8 mouse cellular contexts compared by ENCODE assay signal in genomic region chr15:91969378-91969777, GRCm38 (mm10).
A peak's percentile ranks its signal among the peaks of the same experiment; 100 is the strongest.
DNase-seq lines count a peak whose midpoint lies in the region; ATAC-seq lines count a peak whose summit lies in the region.

No protein-coding gene starts in this region.

- H3K4me2 ChIP-seq in forebrain, embryonic 14.5 days (ENCODE audit: low read length) = no peak overlapping the region
- no peak overlapping the region for H3K4me2 ChIP-seq in liver, embryonic 11.5 days

- 24% methylated on average over 10 of the region's 10 CpGs for WGBS in forebrain, embryonic 14.5 days
- WGBS in liver, embryonic 11.5 days = 26% methylated on average over 10 of the region's 10 CpGs

- no peak overlapping the region for H3K4me3 ChIP-seq in forebrain, embryonic 14.5 days (ENCODE audit: low read depth, low read length)
- H3K4me3 ChIP-seq in liver, embryonic 11.5 days (ENCODE audit: low read depth, low read length) = no peak overlapping the region

- H3K27ac ChIP-seq in forebrain, embryonic 14.5 days (ENCODE audit: low read depth, low read length) = no peak overlapping the region
- H3K27ac ChIP-seq in liver, embryonic 11.5 days (ENCODE audit: low read depth, low read length) = no peak overlapping the region

- peak; percentile 65 for ATAC-seq in cerebellum, adult (ENCODE audit: insufficient number of reproducible peaks, low FRiP score, low TSS enrichment)
- ATAC-seq in forebrain, embryonic 14.5 days = peak; percentile 69; the same call in 1 of the 2 replicates
- ATAC-seq in liver, embryonic 11.5 days (replicated peaks; ENCODE audit: low FRiP score) = 0 out of 2 replicates have a peak, but pooled peaks have one; percentile 20

- H3K4me1 ChIP-seq in forebrain, embryonic 14.5 days (ENCODE audit: control insufficient read depth, insufficient read depth, low read length) = no peaks in the 10 kb centered on the region; the same call in 1 of the 2 replicates
- H3K4me1 ChIP-seq in liver, embryonic 11.5 days (replicated peaks; ENCODE audit: control insufficient read depth, insufficient read depth, low read length) = no peaks in the 10 kb centered on the region

- H3K9ac ChIP-seq in forebrain, embryonic 14.5 days (ENCODE audit: low read length) = no peak overlapping the region
- H3K9ac ChIP-seq in liver, embryonic 11.5 days (ENCODE audit: low read depth, low read length) = no peak overlapping the region

- no peaks in the 10 kb centered on the region for H3K27me3 ChIP-seq in forebrain, embryonic 14.5 days (replicated peaks; ENCODE audit: control insufficient read depth, insufficient read depth, low read length)
- H3K27me3 ChIP-seq in liver, embryonic 11.5 days (replicated peaks; ENCODE audit: control insufficient read depth, insufficient read depth, low read length) = no peaks in the 10 kb centered on the region

- peak; percentile 34 for DNase-seq in urinary bladder, adult 2 months (ENCODE audit: low spot score)
- DNase-seq in urinary bladder, postnatal 10 days (ENCODE audit: low spot score) = no peak
- peak; percentile 79 for DNase-seq in forebrain, embryonic 14.5 days (ENCODE audit: low spot score)
- DNase-seq in kidney, postnatal 10 days = peak; percentile 83
- DNase-seq in liver, embryonic 11.5 days (ENCODE audit: low spot score) = peak; percentile 33
- DNase-seq in right cerebral cortex, adult 18-20 months = peak; percentile 77
- DNase-seq in spleen, postnatal 36 days (ENCODE audit: low spot score in 2 of 2) = no peak

- no peaks in the 10 kb centered on the region for H3K36me3 ChIP-seq in forebrain, embryonic 14.5 days (ENCODE audit: control insufficient read depth, insufficient read depth, low read length)
- H3K36me3 ChIP-seq in liver, embryonic 11.5 days (ENCODE audit: control insufficient read depth, insufficient read depth, low read length) = no peaks in the 10 kb centered on the region

- H3K9me3 ChIP-seq in forebrain, embryonic 14.5 days (replicated peaks; ENCODE audit: control insufficient read depth, low read length) = no peaks in the 10 kb centered on the region
- no peaks in the 10 kb centered on the region for H3K9me3 ChIP-seq in liver, embryonic 11.5 days (ENCODE audit: control insufficient read depth, low read length)

Comparison
In these comparisons a context has a peak if more than half of its experiments do, and no peak if none do; other contexts are left out.
1. DNase-seq: peak in urinary bladder, adult 2 months (single experiment), forebrain, embryonic 14.5 days (single experiment), kidney, postnatal 10 days (single experiment), liver, embryonic 11.5 days (single experiment) and right cerebral cortex, adult 18-20 months (single experiment); none in urinary bladder, postnatal 10 days (single experiment) and spleen, postnatal 36 days (0 of 2).
2. Peak in every context shown above with its lines, with median percentiles within 50 percentile points of each other: ATAC-seq.